Mouse (Mus musculus) CH12.LX (cell line): Measurements from ENCODE around the gene Rabggta. TPM values are rescaled to one million over a fixed set of nuclear protein-coding genes. Genes with fewer than 3 reads are reported as not detected.

ENCODE experiments used
- DNase-seq: peaks from one replicate; pipeline ENCODE4 v3.0.0-alpha.2; 2013; ENCODE audit errors: extremely low read depth
- H3K27ac ChIP-seq: 2 replicates; pipeline ENCODE4 v1.5.1; 2012; ENCODE audit warnings: low read depth, mild to moderate bottlenecking, control low read depth, moderate library complexity; ENCODE audit not compliant: insufficient read depth
- H3K27me3 ChIP-seq: replicated peaks from 2 replicates; pipeline ENCODE3; 2012; ENCODE audit warnings: inconsistent platforms
- H3K36me3 ChIP-seq, 2 experiments: replicated peaks in 1 of 2; 2 replicates each; pipeline versions ENCODE3 to v1.6.1; 2012; ENCODE audit warnings: inconsistent platforms in 1 of 2, low read length in 1 of 2, mild to moderate bottlenecking in 1 of 2, mixed read lengths in 1 of 2, moderate library complexity in 1 of 2; ENCODE audit not compliant: control insufficient read depth in 1 of 2, insufficient read depth in 1 of 2
- H3K4me1 ChIP-seq, 2 experiments: 2 replicates each; pipeline ENCODE4 v1.6.1; 2012; ENCODE audit warnings: inconsistent platforms in 1 of 2, moderate library complexity in 1 of 2; ENCODE audit not compliant: insufficient read depth in 2 of 2, control insufficient read depth in 1 of 2
- H3K4me2 ChIP-seq: 2 replicates; pipeline ENCODE4 v1.6.1; 2012; ENCODE audit warnings: low read depth, mild to moderate bottlenecking, control low read depth; ENCODE audit not compliant: poor library complexity, insufficient read depth, severe bottlenecking
- H3K4me3 ChIP-seq, 3 experiments: fragments of 150-350 bp in 1 of 3; sonication (generic) in 1 of 3; replicated peaks in 1 of 3; 2 replicates each; pipeline versions ENCODE3 to v1.5.1; 2011 to 2012; ENCODE audit warnings: low read depth in 2 of 3, low read length in 2 of 3, mild to moderate bottlenecking in 2 of 3, moderate library complexity in 2 of 3, control low read depth in 1 of 3, improper control_type of control experiment in 1 of 3, inconsistent platforms in 1 of 3, mixed read lengths in 1 of 3; ENCODE audit not compliant: poor library complexity in 1 of 3
- H3K79me2 ChIP-seq: replicated peaks from 2 replicates; pipeline ENCODE4 v1.6.1; 2012; ENCODE audit warnings: mild to moderate bottlenecking, moderate library complexity; ENCODE audit not compliant: control insufficient read depth, poor library complexity, insufficient read depth, severe bottlenecking; ENCODE audit errors: extremely low read depth
- H3K9ac ChIP-seq: 2 replicates; pipeline ENCODE4 v1.6.1; 2012; ENCODE audit warnings: low read depth, mild to moderate bottlenecking, control low read depth, moderate library complexity; ENCODE audit not compliant: insufficient read depth
- H3K9me3 ChIP-seq: replicated peaks from 2 replicates; pipeline ENCODE3; 2012; ENCODE audit warnings: low read length, inconsistent platforms, mixed read lengths
- BHLHE40 ChIP-seq: IDR thresholded peaks from 2 replicates; pipeline ENCODE4 v1.6.1; 2011; ENCODE audit warnings: mild to moderate bottlenecking, low read depth, low read length, improper control_type of control experiment
- CHD1 ChIP-seq: IDR thresholded peaks from 2 replicates; pipeline ENCODE4 v1.6.1; 2012; ENCODE audit warnings: low read depth, low read length, improper control_type of control experiment, inconsistent platforms
- CHD2 ChIP-seq: IDR thresholded peaks from 2 replicates; pipeline ENCODE4 v1.6.1; 2011; ENCODE audit warnings: low read length, improper control_type of control experiment
- CTCF ChIP-seq, 2 experiments: IDR thresholded peaks in 1 of 2; conservative IDR thresholded peaks in 1 of 2; 2 replicates each; pipeline ENCODE4 v1.5.1; 2011 to 2012; ENCODE audit warnings: low read depth in 2 of 2, low read length in 2 of 2, improper control_type of control experiment in 1 of 2, inconsistent platforms in 1 of 2, mild to moderate bottlenecking in 1 of 2, moderate library complexity in 1 of 2
- E2F4 ChIP-seq: IDR thresholded peaks from 2 replicates; pipeline ENCODE4 v1.6.1; 2011; ENCODE audit warnings: low read depth, low read length, improper control_type of control experiment; ENCODE audit not compliant: insufficient replicate concordance
- ELF1 ChIP-seq: IDR thresholded peaks from 2 replicates; pipeline ENCODE4 v1.6.1; 2014; ENCODE audit warnings: low read depth, mild to moderate bottlenecking, inconsistent platforms, low read length, improper control_type of control experiment
- EP300 ChIP-seq: IDR thresholded peaks from 2 replicates; pipeline ENCODE4 v1.6.1; 2011; ENCODE audit warnings: low read length, improper control_type of control experiment
- ETS1 ChIP-seq: conservative IDR thresholded peaks from 2 replicates; pipeline ENCODE4 v1.6.1; 2012; ENCODE audit warnings: low read depth, mild to moderate bottlenecking, inconsistent platforms, low read length, improper control_type of control experiment, moderate library complexity
- GABPA ChIP-seq: IDR thresholded peaks from 2 replicates; pipeline ENCODE4 v1.6.1; 2012; ENCODE audit warnings: low read depth, low read length, improper control_type of control experiment, inconsistent platforms; ENCODE audit not compliant: insufficient replicate concordance
- HCFC1 ChIP-seq: IDR thresholded peaks from 2 replicates; pipeline ENCODE4 v1.6.1; 2012; ENCODE audit warnings: low read depth, mild to moderate bottlenecking, inconsistent platforms, low read length, improper control_type of control experiment
- IRF4 ChIP-seq: IDR thresholded peaks from 2 replicates; pipeline ENCODE4 v1.6.1; 2014; ENCODE audit warnings: low read depth, mild to moderate bottlenecking, inconsistent platforms, low read length, improper control_type of control experiment
- JUN ChIP-seq: IDR thresholded peaks from 2 replicates; pipeline ENCODE4 v1.6.1; 2011; ENCODE audit warnings: low read depth, mild to moderate bottlenecking, low read length, improper control_type of control experiment, moderate library complexity; ENCODE audit not compliant: insufficient read depth
- JUND ChIP-seq: conservative IDR thresholded peaks from 2 replicates; pipeline ENCODE4 v1.6.1; 2011; ENCODE audit warnings: low read depth, low read length, improper control_type of control experiment
- KAT2A ChIP-seq: IDR thresholded peaks from 2 replicates; pipeline ENCODE4 v1.6.1; 2012; ENCODE audit warnings: low read length, improper control_type of control experiment, inconsistent platforms; ENCODE audit not compliant: insufficient replicate concordance
- MAFK ChIP-seq: IDR thresholded peaks from 2 replicates; pipeline ENCODE4 v1.6.1; 2011; ENCODE audit warnings: low read length, improper control_type of control experiment; ENCODE audit not compliant: insufficient replicate concordance
- MAX ChIP-seq: IDR thresholded peaks from 2 replicates; pipeline ENCODE4 v1.6.1; 2011; ENCODE audit warnings: low read length, improper control_type of control experiment
- MAZ ChIP-seq: IDR thresholded peaks from 2 replicates; pipeline ENCODE4 v1.6.1; 2012; ENCODE audit warnings: low read depth, mild to moderate bottlenecking, inconsistent platforms, low read length, improper control_type of control experiment, moderate library complexity
- MEF2A ChIP-seq: IDR thresholded peaks from 2 replicates; pipeline ENCODE4 v1.6.1; 2014; ENCODE audit warnings: low read depth, mild to moderate bottlenecking, inconsistent platforms, low read length, improper control_type of control experiment, borderline replicate concordance
- MXI1 ChIP-seq: IDR thresholded peaks from 2 replicates; pipeline ENCODE4 v1.6.1; 2011; ENCODE audit warnings: mild to moderate bottlenecking, low read depth, low read length, improper control_type of control experiment
- MYC ChIP-seq: IDR thresholded peaks from 2 replicates; pipeline ENCODE4 v1.6.1; 2011; ENCODE audit warnings: low read depth, mild to moderate bottlenecking, improper control_type of control experiment, low read length
- NELFE ChIP-seq: IDR thresholded peaks from 2 replicates; pipeline ENCODE4 v1.6.1; 2011; ENCODE audit warnings: low read depth, low read length, improper control_type of control experiment
- NRF1 ChIP-seq: IDR thresholded peaks from 2 replicates; pipeline ENCODE4 v1.6.1; 2014; ENCODE audit warnings: low read depth, mild to moderate bottlenecking, inconsistent platforms, low read length, improper control_type of control experiment, moderate library complexity
- PAX5 ChIP-seq: IDR thresholded peaks from 2 replicates; pipeline ENCODE4 v1.6.1; 2012; ENCODE audit warnings: low read length, inconsistent platforms, mixed read lengths
- POLR2A ChIP-seq: IDR thresholded peaks from 2 replicates; pipeline ENCODE4 v1.6.1; 2011; ENCODE audit warnings: low read depth, mild to moderate bottlenecking, improper control_type of control experiment, low read length
- POLR2AphosphoS2 ChIP-seq: IDR thresholded peaks from 2 replicates; pipeline ENCODE4 v1.6.1; 2011; ENCODE audit warnings: low read depth, low read length, improper control_type of control experiment
- RAD21 ChIP-seq: IDR thresholded peaks from 2 replicates; pipeline ENCODE4 v1.6.1; 2011; ENCODE audit warnings: low read depth, mild to moderate bottlenecking, low read length, improper control_type of control experiment, moderate library complexity
- RCOR1 ChIP-seq: conservative IDR thresholded peaks from 2 replicates; pipeline ENCODE4 v1.6.1; 2012; ENCODE audit warnings: low read depth, mild to moderate bottlenecking, inconsistent platforms, low read length, improper control_type of control experiment
- SIN3A ChIP-seq: IDR thresholded peaks from 2 replicates; pipeline ENCODE4 v1.6.1; 2012; ENCODE audit warnings: low read length, improper control_type of control experiment, inconsistent platforms
- SMC3 ChIP-seq: IDR thresholded peaks from 2 replicates; pipeline ENCODE4 v1.6.1; 2011; ENCODE audit warnings: low read depth, low read length, improper control_type of control experiment
- TBP ChIP-seq: conservative IDR thresholded peaks from 2 replicates; pipeline ENCODE4 v1.6.1; 2011; ENCODE audit warnings: low read depth, low read length, improper control_type of control experiment
- TCF12 ChIP-seq: IDR thresholded peaks from 2 replicates; pipeline ENCODE4 v1.6.1; 2014; ENCODE audit warnings: low read depth, mild to moderate bottlenecking, inconsistent platforms, low read length, improper control_type of control experiment
- UBTF ChIP-seq: IDR thresholded peaks from 2 replicates; pipeline ENCODE4 v1.6.1; 2012; ENCODE audit warnings: low read depth, mild to moderate bottlenecking, inconsistent platforms, low read length, improper control_type of control experiment, moderate library complexity
- USF1 ChIP-seq: IDR thresholded peaks from 2 replicates; pipeline ENCODE4 v1.6.1; 2014; ENCODE audit warnings: low read depth, mild to moderate bottlenecking, inconsistent platforms, low read length, improper control_type of control experiment
- USF2 ChIP-seq: conservative IDR thresholded peaks from 2 replicates; pipeline ENCODE4 v1.6.1; 2011; ENCODE audit warnings: low read depth, low read length, improper control_type of control experiment
- ZC3H11A ChIP-seq: IDR thresholded peaks from 2 replicates; pipeline ENCODE4 v1.6.1; 2012; ENCODE audit warnings: low read depth, mild to moderate bottlenecking, inconsistent platforms, low read length, improper control_type of control experiment
- ZKSCAN1 ChIP-seq: IDR thresholded peaks from 2 replicates; pipeline ENCODE4 v1.6.1; 2012; ENCODE audit warnings: low read depth, inconsistent platforms, low read length, improper control_type of control experiment, borderline replicate concordance
- ZMIZ1 ChIP-seq: IDR thresholded peaks from 2 replicates; pipeline ENCODE4 v1.6.1; 2012; ENCODE audit warnings: low read depth, mild to moderate bottlenecking, inconsistent platforms, low read length, improper control_type of control experiment
- ZNF384 ChIP-seq: IDR thresholded peaks from 2 replicates; pipeline ENCODE4 v1.6.1; 2012; ENCODE audit warnings: low read depth, low read length, improper control_type of control experiment, inconsistent platforms
- dilution Hi-C: fragments of 300-500 bp; cut with MboI; formaldehyde crosslinking; loops from 2 replicates; pipeline ENCODE4 v1.14.3; 2020; ENCODE audit warnings: low sequenced_read_pairs; ENCODE audit not compliant: extremely low pct_unique_long_range_greater_than_20kb, extremely low pct_ligation_motif_present
- in situ Hi-C: fragments of 300-500 bp; cut with MboI; formaldehyde crosslinking; loops from 3 replicates; pipeline ENCODE4 v1.14.3; 2019; ENCODE audit warnings: low sequenced_read_pairs, low pct_ligation_motif_present, low pct_unique_long_range_greater_than_20kb, mixed read lengths
- polyA plus RNA-seq: library from polyadenylated mRNA; unstranded; fragments of >175 nt; gene quantifications from 2 replicates; pipeline ENCODE4 v1.2.1, GENCODE M21; 2012; ENCODE audit warnings: low read depth; ENCODE audit not compliant: insufficient read length
- total RNA-seq, 2 experiments: library from RNA; depleted of rRNA; stranded (reverse); fragments of 300-350 nt in 1 of 2; fragments of >200 nt in 1 of 2; gene quantifications; 2 replicates each; pipeline ENCODE4 v1.2.3; 2012 to 2014

The Rabggta gene
- total RNA-seq (2012; rRNA removed) (19.1 and 21.9 TPM in 2 replicates), total RNA-seq (2014; rRNA removed) (12.0 and 16.2 TPM in 2 replicates), polyA plus RNA-seq (12.8 and 13.9 TPM in 2 replicates)

- H3K79me2 ChIP-seq = no peaks in the 10 kb centered on the region
- peaks cover 15 to 40% of the 10 kb centered on the region in 2 experiments for H3K4me1 ChIP-seq
- peak within 1 kb of the TSS; percentile 58 for H3K4me2 ChIP-seq
- H3K27me3 ChIP-seq = peaks cover 12% of the 10 kb centered on the region
- peak; percentile 91 for DNase-seq
- H3K4me3 ChIP-seq = peak within 1 kb of the TSS; percentile 44 to 84 (median 65)
- H3K9ac ChIP-seq = peak within 1 kb of the TSS; percentile 62
- no peaks in the 10 kb centered on the region for H3K9me3 ChIP-seq
- in situ Hi-C loops = no loop called here
- H3K27ac ChIP-seq = peak within 1 kb of the TSS; percentile 70
- dilution Hi-C loops = no loop called here
- TF ChIP-seq MAFK = no peak
- TF ChIP-seq ZC3H11A = no peak
- no peak for TF ChIP-seq ZNF384
- TF ChIP-seq SMC3 = peak; percentile 15; the same call in 1 of the 2 replicates
- TF ChIP-seq TBP = 0 out of 2 replicates have a peak, but pooled peaks have one; percentile 27
- peak; percentile 59; the same call in 1 of the 2 replicates for TF ChIP-seq ETS1
- TF ChIP-seq KAT2A = 0 out of 2 replicates have a peak, but pooled peaks have one; percentile 59
- no peak for TF ChIP-seq E2F4
- TF ChIP-seq CHD1 = no peak
- TF ChIP-seq GABPA = peak; percentile 85
- peak; percentile 67 for TF ChIP-seq IRF4
- TF ChIP-seq NRF1 = peak; percentile 20; the same call in 1 of the 2 replicates
- peak; percentile 83 for TF ChIP-seq HCFC1
- TF ChIP-seq ZKSCAN1 = no peak
- no peak for TF ChIP-seq UBTF
- no peak for TF ChIP-seq RCOR1
- TF ChIP-seq TCF12 = peak; percentile 92
- TF ChIP-seq MEF2A = peak; percentile 48; the same call in 1 of the 2 replicates
- TF ChIP-seq ZMIZ1 = no peak; the same call in 1 of the 2 replicates
- TF ChIP-seq EP300 = no peak
- TF ChIP-seq MYC = peak; percentile 90; the same call in 1 of the 2 replicates
- no peak for TF ChIP-seq RAD21
- peak; percentile 87 for TF ChIP-seq MAX
- TF ChIP-seq SIN3A = peak; percentile 75
- peak; percentile 55 for TF ChIP-seq NELFE
- TF ChIP-seq CHD2 = no peak; the same call in 1 of the 2 replicates
- no peak for TF ChIP-seq JUND
- TF ChIP-seq PAX5 = no peak
- TF ChIP-seq MAZ = peak; percentile 30; the same call in 1 of the 2 replicates
- TF ChIP-seq POLR2A = peak; percentile 75
- peak; percentile 90 for TF ChIP-seq ELF1
- peak; percentile 95 for TF ChIP-seq MXI1
- TF ChIP-seq JUN = no peak
- TF ChIP-seq CTCF (conservative IDR thresholded peaks at IDR 0.05 in 1 of 2, IDR thresholded peaks at IDR 0.05 in 1 of 2; ENCODE audit: low read depth in 2 of 2, low read length in 2 of 2) = peak; percentile 46 to 90
- peak; percentile 57; the same call in 1 of the 2 replicates for TF ChIP-seq BHLHE40
- peak; percentile 21 for TF ChIP-seq USF1
- TF ChIP-seq USF2 = no peak
- TF ChIP-seq POLR2AphosphoS2 = no peak
- peaks cover 29 to 38% of the 10 kb centered on the region in 2 experiments for H3K36me3 ChIP-seq
Observed at GRCm38 (mm10) chr14:55721700-55722437, at the start of gene Rabggta. Gene Rabggta, minus strand, starts transcription at chr14:55722263.
